Mouse (Mus musculus) hindbrain, embryonic 14.5 days (tissue): ENCODE data around the gene Glipr2. TPM values are rescaled to one million over a fixed set of nuclear protein-coding genes. Genes with fewer than 3 reads are reported as not detected.

Experiments
- ATAC-seq: fragments of 200-750 bp; cut with Nextera tagmentation; 2 replicates; pipeline ENCODE4 v1.8.0; 2017; ENCODE audit warnings: moderate number of reproducible peaks, mild to moderate bottlenecking, moderate TSS enrichment, moderate library complexity; ENCODE audit not compliant: low FRiP score
- DNase-seq: peaks from one replicate; pipeline ENCODE4 v3.0.0-alpha.2; 2015; ENCODE audit warnings: low spot score
- H3K27ac ChIP-seq: fragments of 300-500 bp; sonication (generic); 2 replicates; pipeline ENCODE4 v1.5.1; 2014; ENCODE audit warnings: mild to moderate bottlenecking, moderate library complexity
- H3K27me3 ChIP-seq: fragments of 300-500 bp; sonication (generic); 2 replicates; pipeline ENCODE4 v1.6.1; 2014; ENCODE audit warnings: mild to moderate bottlenecking, low read length, mixed read lengths; ENCODE audit not compliant: control insufficient read depth, insufficient read depth
- H3K36me3 ChIP-seq: fragments of 300-500 bp; sonication (generic); replicated peaks from 2 replicates; pipeline ENCODE4 v1.6.1; 2014; ENCODE audit not compliant: control insufficient read depth, insufficient read depth
- H3K4me1 ChIP-seq: fragments of 300-500 bp; sonication (generic); replicated peaks from 2 replicates; pipeline ENCODE4 v1.6.1; 2014; ENCODE audit warnings: antibody characterized with exemption, low read length, mixed read lengths; ENCODE audit not compliant: control insufficient read depth, insufficient read depth
- H3K4me2 ChIP-seq: fragments of 300-500 bp; sonication (generic); replicated peaks from 2 replicates; pipeline ENCODE4 v1.6.1; 2014; ENCODE audit warnings: mild to moderate bottlenecking, moderate library complexity
- H3K4me3 ChIP-seq: fragments of 300-500 bp; sonication (generic); replicated peaks from 2 replicates; pipeline ENCODE4 v1.5.1; 2014; ENCODE audit warnings: mild to moderate bottlenecking, low read length
- H3K9ac ChIP-seq: fragments of 300-500 bp; sonication (generic); 2 replicates; pipeline ENCODE4 v1.6.1; 2014
- H3K9me3 ChIP-seq: fragments of 300-500 bp; sonication (generic); 2 replicates; pipeline ENCODE4 v1.6.1; 2016; ENCODE audit warnings: low read length; ENCODE audit not compliant: control insufficient read depth
- WGBS: fragments of 180-500 bp; shearing (Covaris S2); extraction: QIAGEN DNeasy Blood & Tissue Kit; methylation state at CpG from one replicate; pipeline ENCODE4 v1.1.7; 2014; 5-methylcytosine and 5-hydroxymethylcytosine counted together
- polyA plus RNA-seq: library from polyadenylated mRNA; unstranded; fragments of >200 nt; fragmentation: Nextera tagmentation; extraction: Ambion mirVana; gene quantifications from 2 replicates; pipeline ENCODE4 v1.2.1, GENCODE M21; 2014

Glipr2 gene
- polyA plus RNA-seq, 1 experiment from 2014 or later, result 41.4 TPM

- H3K9me3 ChIP-seq, result no peaks in the 10 kb centered on the region
- H3K4me1 ChIP-seq, result no peaks in the 10 kb centered on the region
- peaks cover 100% of the 10 kb centered on the region for H3K36me3 ChIP-seq
- H3K27ac ChIP-seq, result no peak overlapping the region
- H3K27me3 ChIP-seq, result no peaks in the 10 kb centered on the region
- H3K4me2 ChIP-seq, result no peak overlapping the region
- H3K9ac ChIP-seq, result no peak overlapping the region
- 94% methylated on average over 6 of the region's 6 CpGs for WGBS
- no peak for DNase-seq
- ATAC-seq, result no peak
- no peak overlapping the region for H3K4me3 ChIP-seq
Observed at GRCm38 (mm10) chr4:44025570-44025969, 68.4 kb downstream of the Glipr2 start.

Other genes with a start within 250 kb of the Glipr2 start
- gene Olfr71, start 247.1 kb upstream of the Glipr2 start, polyA plus RNA-seq, result not detected in 2 replicates
- 0.18 and 0.58 TPM in 2 replicates for gene Hrct1, start 230.2 kb upstream of the Glipr2 start, polyA plus RNA-seq
- gene Spaar, start 227.4 kb upstream of the Glipr2 start, polyA plus RNA-seq, result 0.04 and 0.07 TPM in 2 replicates
- gene Olfr159, start 186.4 kb upstream of the Glipr2 start, polyA plus RNA-seq, result not detected in 2 replicates
- not detected in 2 replicates for gene Olfr156, start 133.5 kb upstream of the Glipr2 start, polyA plus RNA-seq
- 0.03 TPM in 1 of 2 replicates, not detected in the other for gene Olfr157, start 117.2 kb upstream of the Glipr2 start, polyA plus RNA-seq
- gene Olfr155, start 105.8 kb upstream of the Glipr2 start, polyA plus RNA-seq, result not detected in 2 replicates
- gene Reck, start 81.9 kb upstream of the Glipr2 start, polyA plus RNA-seq, result 6.2 and 7.3 TPM in 2 replicates
- gene Ccin, start 26.1 kb downstream of the Glipr2 start, polyA plus RNA-seq, result 0.09 TPM in 1 of 2 replicates, not detected in the other
- 348 and 365 TPM in 2 replicates for gene Clta, start 47.1 kb downstream of the Glipr2 start, polyA plus RNA-seq
- gene Gne, start 126.8 kb downstream of the Glipr2 start, polyA plus RNA-seq, result 32.1 and 35.1 TPM in 2 replicates